Mouse (Mus musculus) embryonic facial prominence, embryonic 11.5 days (tissue): Measurements from ENCODE around the gene Tead2. TPM values are rescaled to one million over a fixed set of nuclear protein-coding genes. Genes with fewer than 3 reads are reported as not detected.

Experiments
- ATAC-seq: fragments of 200-750 bp; cut with Nextera tagmentation; replicated peaks from 2 replicates; pipeline ENCODE4 v1.8.0; 2017; ENCODE audit warnings: low read depth; ENCODE audit not compliant: insufficient number of reproducible peaks, low FRiP score, low TSS enrichment
- DNase-seq: peaks from one replicate; pipeline ENCODE4 v3.0.0-alpha.2; 2015; ENCODE audit warnings: low spot score
- H3K27ac ChIP-seq: fragments of 300-500 bp; sonication (generic); replicated peaks from 2 replicates; pipeline ENCODE4 v1.5.1; 2014; ENCODE audit warnings: mild to moderate bottlenecking, low read depth, low read length, control low read depth
- H3K27me3 ChIP-seq: fragments of 300-500 bp; sonication (generic); 2 replicates; pipeline ENCODE4 v1.6.1; 2014; ENCODE audit warnings: mild to moderate bottlenecking, low read length, moderate library complexity, mixed read lengths; ENCODE audit not compliant: control insufficient read depth, insufficient read depth
- H3K36me3 ChIP-seq: fragments of 300-500 bp; sonication (generic); replicated peaks from 2 replicates; pipeline ENCODE4 v1.6.1; 2014; ENCODE audit warnings: low read depth, mild to moderate bottlenecking, low read length, moderate library complexity, mixed read lengths; ENCODE audit not compliant: control insufficient read depth, insufficient read depth
- H3K4me1 ChIP-seq: fragments of 300-500 bp; sonication (generic); 2 replicates; pipeline ENCODE4 v1.6.1; 2014; ENCODE audit warnings: low read length, mixed read lengths; ENCODE audit not compliant: control insufficient read depth, insufficient read depth
- H3K4me2 ChIP-seq: fragments of 300-500 bp; sonication (generic); 2 replicates; pipeline ENCODE4 v1.6.1; 2014; ENCODE audit warnings: low read depth, mild to moderate bottlenecking, control low read depth, low read length, moderate library complexity
- H3K4me3 ChIP-seq: fragments of 300-500 bp; sonication (generic); 2 replicates; pipeline ENCODE4 v1.5.1; 2014; ENCODE audit warnings: low read depth, low read length, control low read depth
- H3K9ac ChIP-seq: fragments of 300-500 bp; sonication (generic); replicated peaks from 2 replicates; pipeline ENCODE4 v1.6.1; 2014; ENCODE audit warnings: mild to moderate bottlenecking, control low read depth, low read length
- H3K9me3 ChIP-seq: fragments of 300-500 bp; sonication (generic); replicated peaks from 2 replicates; pipeline ENCODE4 v1.6.1; 2016; ENCODE audit warnings: mild to moderate bottlenecking, low read length, inconsistent platforms, mixed read lengths; ENCODE audit not compliant: control insufficient read depth
- WGBS: fragments of 180-500 bp; shearing (Covaris S2); extraction: QIAGEN DNeasy Blood & Tissue Kit; methylation state at CpG from one replicate; pipeline ENCODE4 v1.1.7; 2014; 5-methylcytosine and 5-hydroxymethylcytosine counted together
- microRNA-seq: library from miRNA; unstranded; fragments of <30 nt; microRNA quantifications from one replicate; pipeline ENCODE4, GENCODE M21; 2016; ENCODE audit warnings: borderline number of aligned reads
- polyA plus RNA-seq: library from polyadenylated mRNA; unstranded; fragments of >200 nt; fragmentation: Nextera tagmentation; extraction: Ambion mirVana; gene quantifications from 2 replicates; pipeline ENCODE4 v1.2.1, GENCODE M21; 2014

Gene Tead2
- polyA plus RNA-seq, 1 experiment from 2014 or later = 285 TPM

- Histone ChIP-seq H3K4me2 (no peak overlapping the region), H3K36me3 (no peaks in the 10 kb centered on the region), H3K27ac (no peak overlapping the region), H3K4me1 (no peaks in the 10 kb centered on the region), H3K9me3 (no peaks in the 10 kb centered on the region), H3K27me3 (0 out of 2 replicates have a peak, but pooled peaks cover 4% of the 10 kb centered on the region), H3K4me3 (no peak overlapping the region), H3K9ac (no peak overlapping the region)
- DNase-seq = no peak
- no peak for ATAC-seq
- 89% methylated on average over 8 of the region's 8 CpGs for WGBS
Measured at GRCm38 (mm10) chr7:45273672-45274071, 58.1 kb downstream of the Tead2 start.

GRCm38 (mm10) chr7:45277136-45277760 lies 61.7 kb downstream of the Tead2 start, which contains the start of gene Slc6a21:
TSS of gene Slc6a21 (plus strand) at chr7:45277513.
- 0 out of 2 replicates have a peak, but pooled peaks cover 4% of the 10 kb centered on the region for H3K27me3 ChIP-seq
- no peaks in the 10 kb centered on the region for H3K36me3 ChIP-seq
- H3K4me2 ChIP-seq = peak within 1 kb of the TSS; percentile 63
- H3K27ac ChIP-seq = no peak within 1 kb of the TSS
- WGBS = 7% methylated on average over 44 of the region's 44 CpGs
- DNase-seq = peak; percentile 50
- H3K4me3 ChIP-seq = peak within 1 kb of the TSS; percentile 32
- ATAC-seq = no peak
- H3K4me1 ChIP-seq = no peaks in the 10 kb centered on the region
- H3K9me3 ChIP-seq = no peaks in the 10 kb centered on the region
- H3K9ac ChIP-seq = peak within 1 kb of the TSS; percentile 42; the same call in 1 of the 2 replicates

Small RNAs within 50 kb of the gene (microRNA-seq; reads per million reads assigned to microRNA genes)
- not detected for gene Mir7055

Other genes starting within 250 kb of the Tead2 start
- gene Cpt1c, start 240.9 kb upstream of the Tead2 start, polyA plus RNA-seq = 14.3 and 17.1 TPM in 2 replicates
- gene Prmt1, start 229.2 kb upstream of the Tead2 start, polyA plus RNA-seq = 289 and 293 TPM in 2 replicates
- gene Irf3, start 218.1 kb upstream of the Tead2 start, polyA plus RNA-seq = 62.4 and 71.9 TPM in 2 replicates
- 69.9 and 71.7 TPM in 2 replicates for gene Bcl2l12, start 217.0 kb upstream of the Tead2 start, polyA plus RNA-seq
- gene Scaf1, start 199.4 kb upstream of the Tead2 start, polyA plus RNA-seq = 40.0 and 41.1 TPM in 2 replicates
- gene Rras, start 197.8 kb upstream of the Tead2 start, polyA plus RNA-seq = 18.5 and 23.9 TPM in 2 replicates
- 10.9 and 11.8 TPM in 2 replicates for gene Prr12, start 162.9 kb upstream of the Tead2 start, polyA plus RNA-seq
- gene Nosip, start 153.3 kb upstream of the Tead2 start, polyA plus RNA-seq = 59.2 and 63.8 TPM in 2 replicates
- 17.9 and 20.3 TPM in 2 replicates for gene Prrg2, start 153.1 kb upstream of the Tead2 start, polyA plus RNA-seq
- gene Rcn3, start 123.5 kb upstream of the Tead2 start, polyA plus RNA-seq = 221 and 234 TPM in 2 replicates
- 12.6 TPM in 2 replicates for gene Fcgrt, start 111.9 kb upstream of the Tead2 start, polyA plus RNA-seq
- 1,561 and 1,602 TPM in 2 replicates for gene Rps11, start 91.3 kb upstream of the Tead2 start, polyA plus RNA-seq
- gene Rpl13a, start 87.0 kb upstream of the Tead2 start, polyA plus RNA-seq = 1,418 and 1,436 TPM in 2 replicates
- 0.20 TPM in 1 of 2 replicates, not detected in the other for gene Gm45713, start 79.5 kb upstream of the Tead2 start, polyA plus RNA-seq
- 0.52 and 0.67 TPM in 2 replicates for gene Flt3l, start 79.3 kb upstream of the Tead2 start, polyA plus RNA-seq
- 102 and 104 TPM in 2 replicates for gene Pih1d1, start 61.5 kb upstream of the Tead2 start, polyA plus RNA-seq
- 32.3 and 39.1 TPM in 2 replicates for gene Aldh16a1, start 61.2 kb upstream of the Tead2 start, polyA plus RNA-seq
- gene Slc17a7, start 51.8 kb upstream of the Tead2 start, polyA plus RNA-seq = 1.1 and 1.6 TPM in 2 replicates
- gene Gfy, start 36.2 kb upstream of the Tead2 start, polyA plus RNA-seq = 0.52 and 0.81 TPM in 2 replicates
- not detected in 2 replicates for gene Pth2, start 34.8 kb upstream of the Tead2 start, polyA plus RNA-seq
- 0.41 and 0.42 TPM in 2 replicates for gene Ccdc155, start 10.9 kb upstream of the Tead2 start, polyA plus RNA-seq
- 1.8 and 2.3 TPM in 2 replicates for gene Dkkl1, start 3.6 kb upstream of the Tead2 start, polyA plus RNA-seq
- gene Cd37, start 23.4 kb downstream of the Tead2 start, polyA plus RNA-seq = 0.86 and 1.1 TPM in 2 replicates
- 0.21 TPM in 1 of 2 replicates, not detected in the other for gene Slc6a16, start 25.3 kb downstream of the Tead2 start, polyA plus RNA-seq
- gene Slc6a21, start 61.8 kb downstream of the Tead2 start, polyA plus RNA-seq = not detected in 2 replicates
- 5.0 and 7.2 TPM in 2 replicates for gene Trpm4, start 118.0 kb downstream of the Tead2 start, polyA plus RNA-seq
- gene Hrc, start 119.5 kb downstream of the Tead2 start, polyA plus RNA-seq = 0.33 and 0.34 TPM in 2 replicates
- 7.4 TPM in 2 replicates for gene Ppfia3, start 151.3 kb downstream of the Tead2 start, polyA plus RNA-seq
- 0.77 and 0.86 TPM in 2 replicates for gene Lin7b, start 154.8 kb downstream of the Tead2 start, polyA plus RNA-seq
- 71.6 and 75.0 TPM in 2 replicates for gene Snrnp70, start 180.0 kb downstream of the Tead2 start, polyA plus RNA-seq
- not detected in 2 replicates for gene Kcna7, start 189.9 kb downstream of the Tead2 start, polyA plus RNA-seq
- 3.9 and 5.1 TPM in 2 replicates for gene Ntf5, start 197.9 kb downstream of the Tead2 start, polyA plus RNA-seq
- not detected in 2 replicates for gene Lhb, start 205.1 kb downstream of the Tead2 start, polyA plus RNA-seq
- gene Gys1, start 219.1 kb downstream of the Tead2 start, polyA plus RNA-seq = 28.7 and 30.7 TPM in 2 replicates
- 172 and 179 TPM in 2 replicates for gene Ruvbl2, start 222.3 kb downstream of the Tead2 start, polyA plus RNA-seq
- 4,830 and 5,123 TPM in 2 replicates for gene Ftl1, start 244.1 kb downstream of the Tead2 start, polyA plus RNA-seq